Mouse (Mus musculus) cerebellum, adult (tissue): ENCODE results near the gene Habp4.

Experiments
- ATAC-seq: cut with Nextera tagmentation; 2 replicates; pipeline ENCODE4 v1.9.2; 2017; ENCODE audit warnings: mild to moderate bottlenecking, moderate library complexity, mixed read lengths; ENCODE audit not compliant: insufficient number of reproducible peaks, low FRiP score, low TSS enrichment

Gene Habp4

DNA sequence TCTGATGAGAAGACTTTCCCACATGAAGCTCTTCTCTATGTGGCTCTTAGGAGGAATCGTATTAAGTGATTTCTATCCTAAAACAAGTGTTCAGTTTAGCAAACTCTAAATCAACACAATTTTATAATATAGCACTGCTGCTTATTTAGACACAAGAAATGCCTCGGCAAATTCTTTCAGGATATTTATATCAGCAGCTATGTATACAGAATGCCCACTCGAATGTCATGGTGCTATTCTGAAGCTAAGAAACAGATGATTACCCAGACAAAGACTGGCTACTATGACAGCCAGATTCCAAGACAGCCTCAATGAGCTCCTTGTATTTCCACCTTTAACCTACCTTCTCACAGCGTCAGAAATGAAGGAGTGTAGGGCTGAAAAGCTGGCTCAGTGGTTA is 71.5 kb downstream of the Habp4 start:
- ATAC-seq = no peak

DNA sequence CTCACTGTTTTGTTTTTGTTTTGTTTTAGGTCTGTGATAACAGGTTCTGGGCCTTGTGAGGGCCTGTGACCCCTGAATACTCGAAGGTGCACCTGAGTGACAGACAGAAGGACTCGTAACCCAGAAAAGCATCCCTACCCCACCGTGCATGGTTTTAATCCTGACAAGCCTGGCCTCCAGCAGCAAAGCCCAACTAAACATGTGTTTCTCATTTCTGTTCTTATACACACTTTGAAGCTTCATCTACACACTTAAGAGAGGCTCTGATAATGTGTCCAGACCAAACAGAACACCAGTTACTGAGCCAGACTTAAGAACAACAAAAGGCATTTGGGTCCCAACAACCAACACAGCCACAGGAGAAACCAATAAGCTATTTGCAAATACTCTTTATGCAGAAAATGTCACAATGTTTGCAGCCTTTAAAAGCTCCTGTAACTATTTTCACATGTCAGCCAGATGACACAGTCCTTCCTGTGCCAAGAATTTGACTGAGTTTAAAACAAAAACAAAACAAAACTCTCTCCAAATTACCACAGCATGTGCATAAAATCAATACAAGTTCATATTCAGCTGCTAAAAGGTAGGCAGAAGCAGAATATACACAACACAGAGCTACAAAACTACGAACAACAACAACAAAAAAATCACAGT is 73.6 kb downstream of the Habp4 start:
- ATAC-seq = no peak

- no peak for ATAC-seq
Observed at GRCm38 (mm10) chr13:64235777-64236176, 74.2 kb downstream of the Habp4 start.
